Mouse (Mus musculus): Measurements from ENCODE around the gene Cpsf6.

- TF ChIP-seq CTCF (IDR thresholded peaks at IDR 0.05; ENCODE audit: control insufficient read depth, insufficient read depth, insufficient read length), result no peak
- TF ChIP-seq USF1 (IDR thresholded peaks at IDR 0.05; ENCODE audit: low read depth), result no peak
- TF ChIP-seq FOSL1 (IDR thresholded peaks at IDR 0.05; ENCODE audit: insufficient read depth, low read length, poor library complexity, severe bottlenecking), result no peak
- no peak for TF ChIP-seq MAX (IDR thresholded peaks at IDR 0.05)
- no peak for TF ChIP-seq MYOG (IDR thresholded peaks at IDR 0.05; ENCODE audit: control insufficient read depth, extremely low read depth, insufficient read length)
Measured at GRCm38 (mm10) chr10:117385086-117385430, 5.2 kb upstream of the Cpsf6 start.

All from C2C12 (cell line).